Mouse (Mus musculus) MEL (cell line): ENCODE results near the gene Kctd11. TPM values are rescaled to one million over a fixed set of nuclear protein-coding genes. Genes with fewer than 3 reads are reported as not detected.

ENCODE experiments used
- DNase-seq: peaks from one replicate; pipeline ENCODE4 v3.0.0; 2011; ENCODE audit warnings: low read depth, low spot score
- H3K27ac ChIP-seq: 2 replicates; pipeline ENCODE4 v1.5.1; 2012; ENCODE audit warnings: low read depth, mild to moderate bottlenecking, control low read depth, low read length, moderate library complexity; ENCODE audit not compliant: control insufficient read depth
- H3K27me3 ChIP-seq, 2 experiments: fragments of 150-350 bp in 1 of 2; sonication (generic) in 1 of 2; 2 replicates each; pipeline ENCODE4 v1.6.1; 2012; ENCODE audit warnings: low read length in 2 of 2, mild to moderate bottlenecking in 2 of 2, improper control_type of control experiment in 1 of 2, moderate library complexity in 1 of 2; ENCODE audit not compliant: insufficient read depth in 2 of 2, control insufficient read depth in 1 of 2
- H3K36me3 ChIP-seq, 2 experiments: 2 replicates each; pipeline ENCODE4 v1.6.1; 2012 to 2014; ENCODE audit warnings: low read length in 2 of 2, improper control_type of control experiment in 1 of 2, inconsistent platforms in 1 of 2, mild to moderate bottlenecking in 1 of 2; ENCODE audit not compliant: insufficient read depth in 2 of 2, control insufficient read depth in 1 of 2
- H3K4me1 ChIP-seq, 2 experiments: fragments of 150-350 bp in 1 of 2; sonication (generic) in 1 of 2; 2 replicates each; pipeline ENCODE4 v1.6.1; 2012; ENCODE audit warnings: low read length in 2 of 2, improper control_type of control experiment in 1 of 2, mild to moderate bottlenecking in 1 of 2; ENCODE audit not compliant: insufficient read depth in 2 of 2, control insufficient read depth in 1 of 2
- H3K4me3 ChIP-seq, 2 experiments: fragments of 150-350 bp in 1 of 2; sonication (generic) in 1 of 2; 2 replicates each; pipeline ENCODE4 v1.5.1; 2012; ENCODE audit warnings: low read depth in 2 of 2, low read length in 2 of 2, mild to moderate bottlenecking in 2 of 2, moderate library complexity in 2 of 2, control low read depth in 1 of 2, improper control_type of control experiment in 1 of 2; ENCODE audit not compliant: control insufficient read depth in 1 of 2, insufficient read depth in 1 of 2
- H3K79me2 ChIP-seq: 2 replicates; pipeline ENCODE4 v1.6.1; 2012; ENCODE audit warnings: mild to moderate bottlenecking, low read length, moderate library complexity; ENCODE audit not compliant: control insufficient read depth, poor library complexity, insufficient read depth
- H3K9ac ChIP-seq: 2 replicates; pipeline ENCODE4 v1.6.1; 2012; ENCODE audit warnings: low read depth, mild to moderate bottlenecking, control low read depth, low read length, moderate library complexity; ENCODE audit not compliant: control insufficient read depth, poor library complexity, severe bottlenecking
- H3K9me3 ChIP-seq: fragments of 150-350 bp; sonication (generic); replicated peaks from 2 replicates; pipeline ENCODE4 v1.6.1; 2012; ENCODE audit warnings: mild to moderate bottlenecking, low read length, improper control_type of control experiment, moderate library complexity; ENCODE audit not compliant: insufficient read depth
- BHLHE40 ChIP-seq: IDR thresholded peaks from 2 replicates; pipeline ENCODE4 v1.6.1; 2012; ENCODE audit warnings: low read depth, mild to moderate bottlenecking, inconsistent platforms, low read length, improper control_type of control experiment, borderline replicate concordance
- CHD1 ChIP-seq: IDR thresholded peaks from 2 replicates; pipeline ENCODE4 v1.6.1; 2012; ENCODE audit warnings: low read depth, mild to moderate bottlenecking, inconsistent platforms, low read length, improper control_type of control experiment
- CHD2 ChIP-seq: IDR thresholded peaks from 2 replicates; pipeline ENCODE4 v1.6.1; 2011; ENCODE audit warnings: low read length, improper control_type of control experiment
- CTCF ChIP-seq, 3 experiments: IDR thresholded peaks in 2 of 3; conservative IDR thresholded peaks in 1 of 3; 2 replicates each; pipeline ENCODE4 v1.5.1; 2011 to 2012; ENCODE audit warnings: low read length in 3 of 3, low read depth in 2 of 3, mild to moderate bottlenecking in 2 of 3, improper control_type of control experiment in 1 of 3, inconsistent platforms in 1 of 3, mixed read lengths in 1 of 3, moderate library complexity in 1 of 3; ENCODE audit not compliant: control insufficient read depth in 1 of 3, insufficient read depth in 1 of 3, poor library complexity in 1 of 3, severe bottlenecking in 1 of 3
- E2F4 ChIP-seq: IDR thresholded peaks from 2 replicates; pipeline ENCODE4 v1.6.1; 2011; ENCODE audit warnings: low read depth, low read length, improper control_type of control experiment, borderline replicate concordance
- ELF1 ChIP-seq: IDR thresholded peaks from 2 replicates; pipeline ENCODE4 v1.6.1; 2014; ENCODE audit warnings: low read depth, mild to moderate bottlenecking, inconsistent platforms, low read length, improper control_type of control experiment, moderate library complexity
- GABPA ChIP-seq: IDR thresholded peaks from 2 replicates; pipeline ENCODE4 v1.6.1; 2012; ENCODE audit warnings: low read depth, mild to moderate bottlenecking, inconsistent platforms, low read length, improper control_type of control experiment, moderate library complexity
- GATA1 ChIP-seq: IDR thresholded peaks from 2 replicates; pipeline ENCODE4 v1.6.1; 2011; ENCODE audit warnings: low read depth, low read length, improper control_type of control experiment
- HCFC1 ChIP-seq: IDR thresholded peaks from 2 replicates; pipeline ENCODE4 v1.6.1; 2012; ENCODE audit warnings: low read depth, mild to moderate bottlenecking, inconsistent platforms, low read length, improper control_type of control experiment, moderate library complexity
- JUND ChIP-seq: IDR thresholded peaks from 2 replicates; pipeline ENCODE4 v1.6.1; 2011; ENCODE audit warnings: low read depth, mild to moderate bottlenecking, improper control_type of control experiment, low read length
- KAT2A ChIP-seq: conservative IDR thresholded peaks from 2 replicates; pipeline ENCODE4 v1.6.1; 2012; ENCODE audit warnings: low read depth, low read length, improper control_type of control experiment, inconsistent platforms
- MAX ChIP-seq: IDR thresholded peaks from 2 replicates; pipeline ENCODE4 v1.6.1; 2011; ENCODE audit warnings: low read length, improper control_type of control experiment
- MAZ ChIP-seq: IDR thresholded peaks from 2 replicates; pipeline ENCODE4 v1.6.1; 2012; ENCODE audit warnings: low read depth, mild to moderate bottlenecking, inconsistent platforms, low read length, improper control_type of control experiment
- MXI1 ChIP-seq: IDR thresholded peaks from 2 replicates; pipeline ENCODE4 v1.6.1; 2011; ENCODE audit warnings: mild to moderate bottlenecking, low read depth, low read length, improper control_type of control experiment
- MYB ChIP-seq: IDR thresholded peaks from 2 replicates; pipeline ENCODE4 v1.6.1; 2011; ENCODE audit warnings: mild to moderate bottlenecking, low read depth, low read length, improper control_type of control experiment
- MYC ChIP-seq: IDR thresholded peaks from 2 replicates; pipeline ENCODE4 v1.6.1; 2011; ENCODE audit warnings: low read depth, mild to moderate bottlenecking, low read length, improper control_type of control experiment, moderate library complexity
- NELFE ChIP-seq: IDR thresholded peaks from 2 replicates; pipeline ENCODE4 v1.6.1; 2011; ENCODE audit warnings: low read depth, low read length, improper control_type of control experiment
- NRF1 ChIP-seq: IDR thresholded peaks from 2 replicates; pipeline ENCODE4 v1.6.1; 2014; ENCODE audit warnings: low read depth, mild to moderate bottlenecking, inconsistent platforms, low read length, improper control_type of control experiment, moderate library complexity; ENCODE audit not compliant: poor library complexity, insufficient read depth, severe bottlenecking
- POLR2A ChIP-seq, 2 experiments: IDR thresholded peaks; 2 replicates each; pipeline ENCODE4 v1.6.1; 2011 to 2012; ENCODE audit warnings: low read length in 2 of 2, mild to moderate bottlenecking in 2 of 2, control low read depth in 1 of 2, improper control_type of control experiment in 1 of 2, low read depth in 1 of 2, moderate library complexity in 1 of 2; ENCODE audit not compliant: control insufficient read depth in 1 of 2, insufficient read depth in 1 of 2, poor library complexity in 1 of 2
- POLR2AphosphoS2 ChIP-seq: IDR thresholded peaks from 2 replicates; pipeline ENCODE4 v1.6.1; 2011; ENCODE audit warnings: low read length, improper control_type of control experiment
- POLR2AphosphoS5 ChIP-seq: IDR thresholded peaks from 2 replicates; pipeline ENCODE4 v1.6.1; 2012; ENCODE audit warnings: low read depth, borderline replicate concordance, mild to moderate bottlenecking, inconsistent platforms, low read length, moderate library complexity, mixed read lengths
- RAD21 ChIP-seq: IDR thresholded peaks from 2 replicates; pipeline ENCODE4 v1.6.1; 2011; ENCODE audit warnings: mild to moderate bottlenecking, low read depth, low read length, improper control_type of control experiment
- RCOR1 ChIP-seq: IDR thresholded peaks from 2 replicates; pipeline ENCODE4 v1.6.1; 2012; ENCODE audit warnings: low read depth, mild to moderate bottlenecking, inconsistent platforms, low read length, improper control_type of control experiment
- SMC3 ChIP-seq: IDR thresholded peaks from 2 replicates; pipeline ENCODE4 v1.6.1; 2011; ENCODE audit warnings: low read depth, low read length, improper control_type of control experiment
- TAL1 ChIP-seq: IDR thresholded peaks from 2 replicates; pipeline ENCODE4 v1.6.1; 2012; ENCODE audit warnings: mild to moderate bottlenecking, inconsistent platforms, low read length, moderate library complexity, mixed read lengths
- TBP ChIP-seq: IDR thresholded peaks from 2 replicates; pipeline ENCODE4 v1.8.0; 2011; ENCODE audit warnings: low read depth, low read length, improper control_type of control experiment
- USF2 ChIP-seq, 2 experiments: IDR thresholded peaks; 2 replicates each; pipeline ENCODE4 v1.6.1; 2011 to 2012; ENCODE audit warnings: improper control_type of control experiment in 2 of 2, low read length in 2 of 2, borderline replicate concordance in 1 of 2, inconsistent platforms in 1 of 2, low read depth in 1 of 2, mild to moderate bottlenecking in 1 of 2; ENCODE audit not compliant: insufficient read depth in 1 of 2
- ZC3H11A ChIP-seq: IDR thresholded peaks from 2 replicates; pipeline ENCODE4 v1.6.1; 2012; ENCODE audit warnings: low read depth, mild to moderate bottlenecking, inconsistent platforms, low read length, improper control_type of control experiment
- ZKSCAN1 ChIP-seq: IDR thresholded peaks from 2 replicates; pipeline ENCODE4 v1.6.1; 2012; ENCODE audit warnings: low read depth, mild to moderate bottlenecking, inconsistent platforms, low read length, improper control_type of control experiment, moderate library complexity
- ZMIZ1 ChIP-seq: IDR thresholded peaks from 2 replicates; pipeline ENCODE4 v1.6.1; 2012; ENCODE audit warnings: low read depth, mild to moderate bottlenecking, inconsistent platforms, low read length, improper control_type of control experiment, moderate library complexity
- ZNF384 ChIP-seq: IDR thresholded peaks from 2 replicates; pipeline ENCODE4 v1.6.1; 2012; ENCODE audit warnings: low read depth, mild to moderate bottlenecking, inconsistent platforms, low read length, improper control_type of control experiment
- polyA plus RNA-seq, 2 experiments: library from polyadenylated mRNA; stranded (reverse) in 1 of 2; unstranded in 1 of 2; fragments of >175 nt in 1 of 2; fragments of >200 nt in 1 of 2; gene quantifications; 2 replicates each; pipeline versions ENCODE4 v1.2.1 to v1.2.4; 2012; ENCODE audit warnings: low replicate concordance in 2 of 2, low read depth in 1 of 2; ENCODE audit not compliant: insufficient read length in 2 of 2, insufficient read depth in 1 of 2, missing spikeins in 1 of 2
- total RNA-seq: library from RNA; depleted of rRNA; stranded (reverse); fragments of 300-350 nt; gene quantifications from 2 replicates; pipeline ENCODE4 v1.2.3, GENCODE M21; 2012

Gene Kctd11
- total and polyA plus RNA-seq, 3 experiments = 0.19 to 0.49 TPM; not detected in 1

DNA sequence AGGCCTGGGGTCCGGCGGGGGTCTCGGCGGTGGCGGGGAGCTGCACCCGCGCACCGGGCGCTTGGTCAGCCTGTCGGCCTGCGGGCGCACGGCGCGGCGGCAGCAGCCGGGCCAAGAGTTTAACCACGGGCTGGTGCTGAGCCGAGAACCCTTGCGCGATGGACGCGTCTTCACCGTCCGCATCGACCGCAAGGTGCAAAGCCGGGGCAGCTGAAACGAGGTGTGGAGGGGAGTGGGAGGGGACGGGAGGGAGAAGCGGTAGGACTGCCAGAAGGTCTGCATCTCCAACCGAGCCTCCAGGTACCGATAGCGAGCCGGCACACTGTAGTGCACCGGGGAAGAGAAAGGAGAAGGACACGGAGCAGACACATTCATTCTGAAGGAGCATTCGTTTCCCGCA lies 20.8 kb upstream of the Kctd11 start:
- Histone ChIP-seq H3K79me2 (peaks cover 18% of the 10 kb centered on the region), H3K9me3 (no peaks in the 10 kb centered on the region), H3K4me1 (peaks cover 0 to 12% of the 10 kb centered on the region in 2 experiments; a peak in 2 of 4 replicates), H3K4me3 (peak overlapping the region; percentile 58 to 77), H3K27ac (peak overlapping the region; percentile 48), H3K9ac (peak overlapping the region; percentile 81), H3K27me3 (no peaks in the 10 kb centered on the region), H3K36me3 (peaks cover 3 to 6% of the 10 kb centered on the region in 2 experiments; a peak in 2 of 4 replicates)
- TF ChIP-seq POLR2A (IDR thresholded peaks at IDR 0.05; ENCODE audit: control insufficient read depth in 1 of 2, insufficient read depth in 1 of 2, low read depth in 1 of 2, low read length in 2 of 2, poor library complexity in 1 of 2) (peak in 1 of 2 experiments; percentile 31; a peak in 1 of 4 replicates), GABPA (no peak), CHD1 (no peak), MYC (no peak)
- peak; percentile 63 for DNase-seq

DNA sequence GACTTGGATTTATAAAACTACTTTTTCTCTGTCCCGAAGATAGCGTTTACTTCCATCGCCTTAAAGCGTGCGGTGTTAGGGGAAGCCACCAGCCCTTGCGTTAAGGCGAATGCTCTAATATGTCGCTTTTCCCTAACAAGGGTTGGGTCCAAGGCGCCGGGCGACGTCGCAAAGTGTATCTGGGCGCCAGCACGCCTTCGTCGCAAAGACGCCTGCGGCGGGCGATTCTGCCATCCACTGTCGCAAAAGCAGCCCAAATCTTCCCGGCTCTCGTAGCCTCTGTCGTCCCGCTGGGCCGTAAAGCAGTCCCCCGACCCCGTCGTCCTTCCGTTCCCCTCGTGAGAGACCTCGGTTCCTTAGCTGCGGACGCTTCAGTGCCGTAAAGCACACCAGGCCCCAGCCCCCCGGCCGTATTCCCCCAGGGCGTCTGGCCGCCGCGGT lies 20.2 kb upstream of the Kctd11 start:
- Histone ChIP-seq H3K27ac (peak overlapping the region; percentile 95), H3K79me2 (peaks cover 18% of the 10 kb centered on the region), H3K9ac (peak overlapping the region; percentile 81), H3K36me3 (peaks cover 3 to 5% of the 10 kb centered on the region in 2 experiments; a peak in 2 of 4 replicates), H3K9me3 (no peaks in the 10 kb centered on the region), H3K27me3 (no peaks in the 10 kb centered on the region), H3K4me3 (peak overlapping the region; percentile 58 to 77), H3K4me1 (peaks cover 0 to 12% of the 10 kb centered on the region in 2 experiments; a peak in 2 of 4 replicates)
- DNase-seq = peak; percentile 100
- TF ChIP-seq TAL1 (no peak), KAT2A (peak; percentile 99), POLR2AphosphoS2 (peak; percentile 89; the same call in 1 of the 2 replicates), HCFC1 (peak; percentile 95), CHD1 (peak; percentile 84; the same call in 1 of the 2 replicates), E2F4 (peak; percentile 85), USF2 (IDR thresholded peaks at IDR 0.05; ENCODE audit: borderline replicate concordance in 1 of 2, insufficient read depth in 1 of 2, low read depth in 1 of 2, low read length in 2 of 2) (no peak), ZMIZ1 (peak; percentile 12; the same call in 1 of the 2 replicates), POLR2A (IDR thresholded peaks at IDR 0.05; ENCODE audit: control insufficient read depth in 1 of 2, insufficient read depth in 1 of 2, low read depth in 1 of 2, low read length in 2 of 2, poor library complexity in 1 of 2) (peak in 1 of 2 experiments; percentile 17; a peak in 2 of 4 replicates), BHLHE40 (no peak), MAX (peak; percentile 88), TBP (peak; percentile 66; the same call in 1 of the 2 replicates), MYB (no peak), RAD21 (no peak), CHD2 (0 out of 2 replicates have a peak, but pooled peaks have one; percentile 16), GATA1 (peak; percentile 2; the same call in 1 of the 2 replicates), ELF1 (peak; percentile 93), NELFE (peak; percentile 61; the same call in 1 of the 2 replicates), MXI1 (peak; percentile 89), RCOR1 (no peak), ZNF384 (no peak), ZC3H11A (no peak), SMC3 (no peak), ZKSCAN1 (no peak), POLR2AphosphoS5 (no peak), GABPA (peak; percentile 44; the same call in 1 of the 2 replicates), NRF1 (peak; percentile 54; the same call in 1 of the 2 replicates), MAZ (peak; percentile 98), JUND (no peak; the same call in 1 of the 2 replicates), CTCF (IDR thresholded peaks at IDR 0.05 in 2 of 3, conservative IDR thresholded peaks at IDR 0.05 in 1 of 3; ENCODE audit: control insufficient read depth in 1 of 3, insufficient read depth in 1 of 3, low read depth in 2 of 3, low read length in 3 of 3, poor library complexity in 1 of 3, severe bottlenecking in 1 of 3) (no peak)
